Mouse (Mus musculus): ENCODE results near the gene Alox5ap.

- no peak for TF ChIP-seq CEBPB (IDR thresholded peaks at IDR 0.05; ENCODE audit: low read depth)
- TF ChIP-seq CTCF (IDR thresholded peaks at IDR 0.05; ENCODE audit: control insufficient read depth, insufficient read depth, insufficient read length) = no peak
- TF ChIP-seq USF1 (IDR thresholded peaks at IDR 0.05; ENCODE audit: low read depth) = no peak
Measured at GRCm38 (mm10) chr5:149337148-149337547, 72.6 kb downstream of the Alox5ap start.
